Mouse (Mus musculus) gastrocnemius, postnatal 25 days (tissue): Measurements from ENCODE around the gene Trim37. TPM values are rescaled to one million over a fixed set of nuclear protein-coding genes. Genes with fewer than 3 reads are reported as not detected.
"Not testable (repeated sequence)": the region's sequence is repeated elsewhere in the genome, so short reads cannot be mapped to it uniquely, and the experiment has no call there.

Experiments
- DNase-seq: peaks from one replicate; pipeline ENCODE4 v3.0.0; 2022
- total RNA-seq, 2 experiments: library from RNA; stranded (reverse); gene quantifications; 1 replicate in 1 of 2; 2 replicates in 1 of 2; pipeline ENCODE4 v1.2.3; 2021

Gene Trim37
- total RNA-seq, 2 experiments from 2014 or later = 2.7 to 3.6 TPM

GRCm38 (mm10) chr11:87227056-87227455, 100.2 kb downstream of the Trim37 start:
- DNase-seq = no peak

DNA sequence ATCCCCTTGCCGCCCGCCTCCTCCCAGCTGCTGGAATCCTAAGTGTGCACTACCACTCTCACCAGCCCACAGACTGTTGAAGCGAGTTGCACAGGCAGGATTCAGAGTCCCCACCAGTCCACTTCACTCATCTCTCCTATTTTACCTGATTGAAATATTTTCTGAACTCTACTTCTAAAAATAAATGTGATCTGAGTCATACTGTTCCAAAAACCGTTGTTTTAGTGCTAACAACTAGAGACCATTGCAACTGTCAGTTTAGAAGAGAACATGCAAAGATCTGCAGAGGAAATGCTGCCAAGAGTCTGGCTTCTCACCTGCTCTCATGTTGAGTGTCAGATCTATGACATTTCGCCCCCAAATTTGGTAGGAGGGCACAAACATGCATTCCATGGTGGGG, 106.5 kb downstream of the Trim37 start:
- no peak for DNase-seq

GRCm38 (mm10) chr11:87234743-87235485, 108.0 kb downstream of the Trim37 start:
- DNase-seq = no peak

GRCm38 (mm10) chr11:87235486-87235872, 108.6 kb downstream of the Trim37 start:
- DNase-seq = no peak

GRCm38 (mm10) chr11:87238891-87239530, 112.1 kb downstream of the Trim37 start:
- no peak for DNase-seq

DNA sequence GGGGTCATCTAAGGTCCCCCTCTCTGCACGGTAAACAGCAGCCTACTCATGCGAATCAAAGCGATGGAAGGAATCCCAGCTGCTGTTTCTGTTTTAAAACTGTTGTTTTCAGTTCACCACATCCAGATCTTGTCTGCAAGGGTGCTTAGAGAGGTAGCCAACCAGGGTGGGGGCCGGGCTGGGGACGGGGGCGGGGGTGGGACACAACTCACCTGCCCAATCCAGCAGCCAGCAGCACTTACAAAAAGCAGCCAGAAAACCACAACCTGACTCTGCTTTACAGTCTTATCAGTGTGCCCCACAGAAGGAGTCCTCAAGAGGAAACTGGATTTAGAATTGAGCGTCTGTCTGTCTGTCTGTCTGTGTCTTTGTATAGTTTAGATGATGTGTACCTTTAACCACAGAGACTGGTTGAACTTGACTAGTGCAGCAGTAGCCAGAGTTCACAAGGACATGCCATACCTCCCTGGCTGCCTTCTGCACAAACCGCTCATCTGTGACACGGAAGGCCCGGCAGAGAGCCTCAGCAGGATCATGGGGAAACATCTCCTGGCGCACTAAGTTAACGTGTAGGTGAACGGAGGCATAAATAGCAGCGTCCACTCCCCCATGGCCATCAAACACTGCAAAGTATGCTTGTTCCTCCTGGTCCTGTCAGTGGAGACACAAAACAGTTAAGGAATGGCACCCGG, 113.4 kb downstream of the Trim37 start:
- DNase-seq = no peak

DNA sequence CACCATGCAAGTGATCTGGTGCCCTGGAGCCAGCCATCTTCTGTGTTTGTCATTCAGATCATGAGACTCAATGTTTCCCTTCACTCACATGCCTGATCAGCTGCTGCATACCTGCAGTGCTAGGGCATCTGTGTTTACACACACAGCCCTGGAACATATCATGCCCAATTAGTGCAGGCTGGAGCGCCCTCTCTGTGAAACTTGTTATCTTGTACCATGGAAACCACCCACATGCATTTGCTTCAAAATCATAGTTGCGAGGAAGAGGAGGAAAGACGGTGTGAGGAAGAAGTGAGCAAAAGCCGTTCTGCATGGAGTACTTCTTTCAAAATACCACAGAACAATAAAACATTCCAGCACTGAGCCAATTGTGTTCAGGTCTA, 113.9 kb downstream of the Trim37 start:
- no peak for DNase-seq

DNA sequence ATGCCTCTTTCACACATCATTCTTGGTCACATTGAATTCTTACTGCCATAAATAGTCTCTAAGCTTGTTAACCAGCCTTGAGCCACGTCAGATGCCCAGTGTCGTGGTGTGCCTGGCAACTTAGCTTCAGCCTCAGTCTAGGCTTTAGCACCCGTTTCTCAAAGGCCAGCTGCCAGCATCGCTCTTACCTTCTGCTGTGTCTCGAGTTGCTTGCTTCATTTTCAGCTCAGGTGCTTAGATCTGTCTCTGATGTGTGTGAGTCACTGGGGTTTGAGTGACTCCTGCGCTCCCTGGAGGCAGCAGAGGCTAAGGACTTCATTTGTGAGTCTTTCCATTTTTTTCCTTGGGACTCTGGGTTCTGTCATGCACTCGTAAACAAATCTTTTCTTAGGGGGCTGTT, 114.4 kb downstream of the Trim37 start:
- no peak for DNase-seq

DNA sequence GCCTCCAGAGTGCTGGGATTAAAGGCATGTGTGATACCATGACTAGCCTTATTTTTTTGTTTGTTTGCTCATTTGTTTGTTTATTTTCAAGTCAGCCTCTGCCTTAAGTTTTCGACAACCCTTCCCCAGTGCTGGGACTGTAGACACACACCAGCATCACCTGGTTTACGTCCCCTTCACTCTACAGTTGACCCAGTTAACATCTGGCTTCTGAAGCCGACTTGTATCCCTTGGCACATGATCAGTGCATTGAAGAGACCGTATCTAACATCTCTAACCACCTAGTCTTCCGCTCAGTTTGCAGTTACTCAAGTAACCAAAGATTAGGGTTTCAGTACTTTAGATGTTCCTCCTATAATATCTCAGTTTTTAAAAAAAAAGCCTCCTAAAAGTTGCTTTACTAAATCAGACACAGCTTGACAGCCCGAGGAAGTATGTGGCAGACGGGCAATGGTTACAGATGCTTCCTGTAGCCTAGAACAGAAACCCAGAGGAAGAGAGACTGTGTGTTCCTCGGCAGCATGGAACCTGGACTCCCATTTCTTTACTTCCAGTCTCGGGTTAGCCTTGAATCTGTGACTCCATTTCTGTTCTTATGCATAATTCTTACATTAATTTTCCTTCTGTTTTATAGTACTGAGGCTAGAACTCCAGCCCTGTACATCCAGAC, 118.4 kb downstream of the Trim37 start:
- no peak for DNase-seq

DNA sequence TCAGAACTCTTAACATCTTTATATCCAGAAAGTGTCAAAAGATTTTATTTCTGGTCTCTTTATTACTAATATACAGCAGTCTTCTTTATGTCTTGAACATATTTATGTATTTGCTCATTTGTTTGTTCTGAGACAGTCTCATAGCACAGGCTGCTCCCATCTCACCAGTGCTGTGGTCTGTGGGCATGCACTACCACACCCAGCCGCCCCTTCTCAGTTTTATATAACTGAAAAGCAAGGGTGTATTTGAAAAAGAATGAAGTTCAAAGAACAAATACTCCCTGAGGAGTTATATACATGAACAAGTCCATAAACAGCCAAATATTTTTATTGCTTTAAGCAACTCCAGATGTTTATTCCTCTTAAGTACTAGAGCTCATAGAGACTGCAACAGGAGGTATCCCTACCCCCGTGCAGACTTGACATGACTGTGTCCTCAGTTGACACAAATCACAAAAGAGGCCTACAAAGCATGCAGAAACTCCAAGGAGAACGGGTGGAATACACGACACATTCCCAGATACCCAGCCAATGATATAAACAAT, 119.3 kb downstream of the Trim37 start:
- no peak for DNase-seq

GRCm38 (mm10) chr11:87246724-87247493, 120.0 kb downstream of the Trim37 start:
- DNase-seq = no peak

DNA sequence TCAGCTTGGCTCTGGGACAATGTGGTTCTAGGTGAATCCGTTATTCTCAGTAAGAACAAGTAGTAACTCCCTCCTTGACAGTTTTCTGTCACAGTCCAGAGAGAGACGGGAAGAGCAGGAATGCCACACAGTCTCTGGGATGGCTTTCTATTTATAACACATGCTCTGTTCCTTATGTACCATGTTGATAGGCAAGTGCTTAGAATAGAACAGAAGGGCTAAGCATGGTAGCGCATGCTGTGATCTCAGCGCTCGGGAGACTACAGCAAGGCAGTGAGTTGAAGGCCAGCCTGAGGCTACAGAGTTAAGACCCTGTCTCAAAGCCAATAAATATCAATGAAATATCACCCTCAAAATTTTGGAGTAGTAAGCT, 120.6 kb downstream of the Trim37 start:
- DNase-seq = no peak

DNA sequence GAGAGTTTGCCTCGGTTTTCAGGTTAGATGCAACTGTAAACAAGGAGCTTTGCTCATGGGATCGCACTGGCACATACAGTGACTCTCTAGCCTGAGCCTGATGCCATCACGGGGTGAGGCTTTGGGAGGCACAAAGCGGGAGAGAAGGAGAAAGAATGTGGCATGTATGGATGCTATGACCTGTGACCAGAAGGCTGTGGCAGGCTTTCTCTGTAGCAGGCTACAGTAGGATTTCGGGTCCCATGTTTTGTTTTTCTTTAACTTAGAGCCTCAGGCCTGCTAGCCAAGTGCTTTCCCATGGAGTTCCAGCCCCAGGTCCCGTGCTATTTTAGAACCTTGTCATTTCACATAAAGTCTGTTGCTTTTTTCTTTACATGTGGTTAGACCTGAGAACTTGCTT, 123.3 kb downstream of the Trim37 start:
- no peak for DNase-seq

GRCm38 (mm10) chr11:87253294-87253693, 126.4 kb downstream of the Trim37 start:
- no peak for DNase-seq

DNA sequence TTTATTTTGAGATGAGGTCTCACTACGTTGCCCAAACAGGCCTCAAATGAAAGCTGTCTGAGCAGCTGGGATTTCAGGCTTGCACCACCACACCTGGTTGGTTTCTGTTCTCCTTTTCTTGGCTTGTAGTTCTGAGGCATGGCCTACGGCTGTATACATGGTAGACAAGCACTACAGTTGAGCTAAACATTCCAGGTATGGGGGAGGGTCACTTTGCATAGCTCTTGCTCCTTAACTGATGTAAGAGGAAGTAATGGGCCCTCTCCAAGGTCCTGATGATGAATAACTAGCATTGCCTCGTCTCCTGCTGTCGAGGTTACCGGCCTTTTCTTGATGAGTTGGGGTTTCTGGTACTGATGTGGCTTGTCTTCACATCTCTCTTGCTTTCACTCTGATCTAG, 127.3 kb downstream of the Trim37 start:
- no peak for DNase-seq

GRCm38 (mm10) chr11:87257282-87257681, 130.4 kb downstream of the Trim37 start:
- DNase-seq = no peak

DNA sequence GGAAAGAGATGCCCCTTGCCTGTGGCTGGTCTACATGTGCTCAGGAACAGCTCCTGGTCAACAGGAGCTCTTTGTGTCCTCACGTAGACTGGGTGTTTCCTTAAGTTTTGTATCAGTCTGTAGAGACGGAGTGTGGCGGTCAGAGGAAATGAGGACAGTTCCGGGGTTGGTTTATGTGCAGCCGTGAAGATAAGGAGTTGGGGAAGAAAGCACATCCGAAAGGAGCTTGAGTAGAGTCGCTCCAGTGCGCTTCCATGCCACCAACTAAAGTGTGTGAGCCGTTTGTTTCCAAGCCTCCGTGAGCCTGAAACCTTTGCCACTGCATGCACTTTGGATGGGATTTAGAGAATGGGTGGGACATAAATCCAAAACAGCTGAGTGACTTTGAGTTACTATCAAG, 132.9 kb downstream of the Trim37 start:
- DNase-seq = no peak

DNA sequence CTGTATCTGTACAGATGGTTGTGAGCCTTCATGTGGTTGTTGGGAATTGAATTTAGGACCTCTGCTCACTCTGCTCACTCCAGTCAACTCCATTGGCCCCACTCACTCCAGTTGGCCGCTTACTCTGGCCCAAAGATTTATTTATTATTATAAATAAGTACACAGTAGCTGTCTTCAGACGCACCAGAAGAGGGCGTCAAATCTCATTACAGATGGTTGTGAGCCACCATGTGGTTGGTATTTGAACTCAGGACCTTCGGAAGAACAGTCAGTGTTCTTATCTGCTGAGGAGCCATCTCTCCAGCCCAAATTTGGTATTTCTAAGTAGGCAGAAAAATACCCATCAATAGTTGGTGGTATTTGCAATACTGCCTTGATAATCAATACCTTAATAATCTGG, 134.8 kb downstream of the Trim37 start:
- DNase-seq = not testable (repeated sequence)

DNA sequence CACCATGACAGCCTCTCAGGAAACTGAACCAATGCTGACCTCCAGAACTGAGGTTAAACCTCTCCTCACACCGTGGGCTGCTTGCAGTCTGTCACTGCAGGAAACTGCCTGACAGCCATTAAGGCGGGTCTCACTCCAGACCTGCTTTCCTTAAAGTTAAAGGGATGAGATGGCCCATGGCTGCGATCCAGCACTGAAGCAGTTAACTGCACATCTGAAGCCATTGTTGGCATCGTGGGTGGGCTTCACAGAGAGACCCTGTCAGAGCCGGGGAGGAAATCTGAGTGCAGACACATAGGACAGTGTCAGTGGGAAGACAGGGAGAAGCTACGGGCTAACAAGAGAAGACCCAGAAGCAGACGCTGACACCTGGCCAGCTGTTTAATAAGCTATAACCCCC, 137.1 kb downstream of the Trim37 start:
- no peak for DNase-seq

- DNase-seq = no peak
Measured at GRCm38 (mm10) chr11:87266246-87266645, 139.4 kb downstream of the Trim37 start.

DNA sequence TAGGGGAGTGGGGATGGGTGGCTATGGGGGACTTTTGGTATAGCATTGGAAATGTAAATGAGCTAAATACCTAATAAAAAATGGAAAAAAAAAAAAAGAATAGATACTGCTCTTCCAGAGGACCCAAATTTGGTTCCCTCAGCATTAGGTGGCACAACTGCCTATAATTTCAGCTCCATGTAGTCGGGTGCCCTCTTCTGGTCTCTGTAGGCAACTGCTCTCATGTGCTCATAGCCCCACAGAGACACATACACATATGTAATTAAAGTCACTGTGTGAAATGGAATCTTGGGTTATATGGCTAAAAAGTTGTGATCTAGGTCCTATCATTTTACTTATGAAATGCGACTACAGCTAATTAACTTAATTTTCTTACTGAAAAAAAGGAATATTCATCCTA, 141.9 kb downstream of the Trim37 start:
- DNase-seq = no peak
